Mouse (Mus musculus): ENCODE results near the gene Fam118b. TPM values are rescaled to one million over a fixed set of nuclear protein-coding genes. Genes with fewer than 3 reads are reported as not detected.

Fam118b gene
- 11.4 and 11.6 TPM in 2 replicates for polyA plus RNA-seq (2011; ENCODE audit: insufficient read depth, insufficient read length, low replicate concordance, missing spikeins)

GRCm38 (mm10) chr9:35267146-35267975 is at the start of gene Fam118b, which contains the start of gene Rpusd4:
Gene Fam118b (minus strand): TSS chr9:35267805.
Gene Rpusd4 (plus strand): TSS chr9:35267865.
- peak within 1 kb of the TSS; percentile 61 for H3K27ac ChIP-seq (ENCODE audit: control insufficient read depth, insufficient read depth, low read depth, low read length, poor library complexity)

GRCm38 (mm10) chr9:35316771-35317211 is 49.2 kb upstream of the Fam118b start:
- TF ChIP-seq CTCF (IDR thresholded peaks at IDR 0.05; ENCODE audit: control insufficient read depth, insufficient read depth, low read length), result no peak
- TF ChIP-seq POLR2A (IDR thresholded peaks at IDR 0.05; ENCODE audit: borderline replicate concordance, control insufficient read depth, low read depth, low read length), result no peak
- Histone ChIP-seq H3K4me1 (ENCODE audit: control insufficient read depth, insufficient read depth, low read length) (no peaks in the 10 kb centered on the region; the same call in 1 of the 2 replicates), H3K4me3 (replicated peaks; ENCODE audit: control insufficient read depth, low read depth, low read length) (no peak overlapping the region), H3K27ac (ENCODE audit: control insufficient read depth, insufficient read depth, low read depth, low read length, poor library complexity) (no peak overlapping the region)
- 76% methylated on average over 3 of the region's 3 CpGs for WGBS

More at GRCm38 (mm10) chr9:35267146-35267975, at the start of gene Fam118b, which contains the start of gene Rpusd4:
- under 1% methylated on average over 62 of the region's 62 CpGs for WGBS
- H3K4me3 ChIP-seq (replicated peaks; ENCODE audit: control insufficient read depth, low read depth, low read length), result peak within 1 kb of the TSS; percentile 96
- peaks cover 2% of the 10 kb centered on the region for H3K4me1 ChIP-seq (ENCODE audit: control insufficient read depth, insufficient read depth, low read length)
- TF ChIP-seq POLR2A (IDR thresholded peaks at IDR 0.05; ENCODE audit: borderline replicate concordance, control insufficient read depth, low read depth, low read length), result peak; percentile 98
- TF ChIP-seq CTCF (IDR thresholded peaks at IDR 0.05; ENCODE audit: control insufficient read depth, insufficient read depth, low read length), result no peak

GRCm38 (mm10) chr9:35314254-35314653 is 46.6 kb upstream of the Fam118b start:
- TF ChIP-seq CTCF (IDR thresholded peaks at IDR 0.05; ENCODE audit: control insufficient read depth, insufficient read depth, low read length) (no peak), POLR2A (IDR thresholded peaks at IDR 0.05; ENCODE audit: borderline replicate concordance, control insufficient read depth, low read depth, low read length) (no peak)
- Histone ChIP-seq H3K27ac (ENCODE audit: control insufficient read depth, insufficient read depth, low read depth, low read length, poor library complexity) (no peak overlapping the region), H3K4me3 (replicated peaks; ENCODE audit: control insufficient read depth, low read depth, low read length) (no peak overlapping the region), H3K4me1 (ENCODE audit: control insufficient read depth, insufficient read depth, low read length) (no peaks in the 10 kb centered on the region; the same call in 1 of the 2 replicates)
- WGBS, result 75% methylated on average over 1 of the region's 1 CpGs

GRCm38 (mm10) chr9:35313601-35314000 is 46.0 kb upstream of the Fam118b start:
- H3K4me3 ChIP-seq (replicated peaks; ENCODE audit: control insufficient read depth, low read depth, low read length), result no peak overlapping the region
- 55% methylated on average over 4 of the region's 4 CpGs for WGBS
- TF ChIP-seq POLR2A (IDR thresholded peaks at IDR 0.05; ENCODE audit: borderline replicate concordance, control insufficient read depth, low read depth, low read length) (no peak), CTCF (IDR thresholded peaks at IDR 0.05; ENCODE audit: control insufficient read depth, insufficient read depth, low read length) (no peak)
- H3K4me1 ChIP-seq (ENCODE audit: control insufficient read depth, insufficient read depth, low read length), result no peaks in the 10 kb centered on the region; the same call in 1 of the 2 replicates
- no peak overlapping the region for H3K27ac ChIP-seq (ENCODE audit: control insufficient read depth, insufficient read depth, low read depth, low read length, poor library complexity)

- no peak for TF ChIP-seq POLR2A (IDR thresholded peaks at IDR 0.05; ENCODE audit: borderline replicate concordance, control insufficient read depth, low read depth, low read length)
- TF ChIP-seq CTCF (IDR thresholded peaks at IDR 0.05; ENCODE audit: control insufficient read depth, insufficient read depth, low read length), result no peak
- no peak overlapping the region for H3K4me3 ChIP-seq (replicated peaks; ENCODE audit: control insufficient read depth, low read depth, low read length)
- H3K27ac ChIP-seq (ENCODE audit: control insufficient read depth, insufficient read depth, low read depth, low read length, poor library complexity), result no peak overlapping the region
- H3K4me1 ChIP-seq (ENCODE audit: control insufficient read depth, insufficient read depth, low read length), result no peaks in the 10 kb centered on the region; the same call in 1 of the 2 replicates
- 64% methylated on average over 3 of the region's 3 CpGs for WGBS
These were observed 44.9 kb upstream of the Fam118b start for GRCm38 (mm10) chr9:35312516-35312915.

GRCm38 (mm10) chr9:35310377-35310776 is 42.8 kb upstream of the Fam118b start:
- H3K4me3 ChIP-seq (replicated peaks; ENCODE audit: control insufficient read depth, low read depth, low read length), result no peak overlapping the region
- 69% methylated on average over 6 of the region's 6 CpGs for WGBS
- H3K27ac ChIP-seq (ENCODE audit: control insufficient read depth, insufficient read depth, low read depth, low read length, poor library complexity), result no peak overlapping the region
- H3K4me1 ChIP-seq (ENCODE audit: control insufficient read depth, insufficient read depth, low read length), result no peaks in the 10 kb centered on the region; the same call in 1 of the 2 replicates
- TF ChIP-seq CTCF (IDR thresholded peaks at IDR 0.05; ENCODE audit: control insufficient read depth, insufficient read depth, low read length) (no peak), POLR2A (IDR thresholded peaks at IDR 0.05; ENCODE audit: borderline replicate concordance, control insufficient read depth, low read depth, low read length) (no peak)

- no peak overlapping the region for H3K4me3 ChIP-seq (replicated peaks; ENCODE audit: control insufficient read depth, low read depth, low read length)
- no peak for TF ChIP-seq POLR2A (IDR thresholded peaks at IDR 0.05; ENCODE audit: borderline replicate concordance, control insufficient read depth, low read depth, low read length)
- no peak for TF ChIP-seq CTCF (IDR thresholded peaks at IDR 0.05; ENCODE audit: control insufficient read depth, insufficient read depth, low read length)
- no peaks in the 10 kb centered on the region for H3K4me1 ChIP-seq (ENCODE audit: control insufficient read depth, insufficient read depth, low read length)
- H3K27ac ChIP-seq (ENCODE audit: control insufficient read depth, insufficient read depth, low read depth, low read length, poor library complexity), result no peak overlapping the region
- WGBS, result 75% methylated on average over 7 of the region's 7 CpGs
These were observed 39.9 kb upstream of the Fam118b start for GRCm38 (mm10) chr9:35307461-35307860.

- no peak overlapping the region for H3K4me3 ChIP-seq (replicated peaks; ENCODE audit: control insufficient read depth, low read depth, low read length)
- no peaks in the 10 kb centered on the region for H3K4me1 ChIP-seq (ENCODE audit: control insufficient read depth, insufficient read depth, low read length)
- no peak for TF ChIP-seq CTCF (IDR thresholded peaks at IDR 0.05; ENCODE audit: control insufficient read depth, insufficient read depth, low read length)
- no peak for TF ChIP-seq POLR2A (IDR thresholded peaks at IDR 0.05; ENCODE audit: borderline replicate concordance, control insufficient read depth, low read depth, low read length)
- H3K27ac ChIP-seq (ENCODE audit: control insufficient read depth, insufficient read depth, low read depth, low read length, poor library complexity), result no peak overlapping the region
- 88% methylated on average over 3 of the region's 3 CpGs for WGBS
These were observed 34.6 kb upstream of the Fam118b start for GRCm38 (mm10) chr9:35302172-35302571.
